Mouse (Mus musculus): ENCODE measurements around the gene Dut. TPM values are rescaled to one million over a fixed set of nuclear protein-coding genes. Genes with fewer than 3 reads are reported as not detected.

Gene Dut
- polyA plus RNA-seq, 1 experiment = 186 TPM

GRCm38 (mm10) chr2:125248256-125248655 lies 1.3 kb downstream of the Dut start:
- TF ChIP-seq GATA1 (IDR thresholded peaks at IDR 0.05; ENCODE audit: low read length) = no peak

- TF ChIP-seq GATA1 (IDR thresholded peaks at IDR 0.05; ENCODE audit: low read length) = no peak
These were observed 2.3 kb downstream of the Dut start for GRCm38 (mm10) chr2:125249339-125249738.

DNA sequence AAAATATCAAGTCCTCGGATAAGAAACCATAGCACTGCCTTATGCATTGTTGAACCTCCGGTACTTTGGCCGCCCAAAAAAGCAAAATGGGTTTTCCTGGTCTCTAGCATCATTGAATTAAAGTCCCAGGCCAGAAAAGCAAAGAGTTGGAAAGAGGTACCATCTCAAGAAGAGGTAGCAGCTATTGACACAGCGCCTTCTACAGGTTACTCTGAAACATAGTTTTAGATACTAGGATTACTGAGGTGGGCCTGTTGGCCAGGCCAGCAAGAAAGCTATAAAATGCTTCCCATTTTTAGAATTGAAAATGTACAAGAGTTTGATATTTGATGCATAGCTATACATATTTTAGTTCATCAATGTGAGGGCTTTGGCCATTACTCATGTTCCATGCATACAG lies 2.9 kb downstream of the Dut start:
- no peak for TF ChIP-seq GATA1 (IDR thresholded peaks at IDR 0.05; ENCODE audit: low read length)

- no peak for TF ChIP-seq GATA1 (IDR thresholded peaks at IDR 0.05; ENCODE audit: low read length)
These were observed 4.8 kb downstream of the Dut start for GRCm38 (mm10) chr2:125251781-125252180.

DNA sequence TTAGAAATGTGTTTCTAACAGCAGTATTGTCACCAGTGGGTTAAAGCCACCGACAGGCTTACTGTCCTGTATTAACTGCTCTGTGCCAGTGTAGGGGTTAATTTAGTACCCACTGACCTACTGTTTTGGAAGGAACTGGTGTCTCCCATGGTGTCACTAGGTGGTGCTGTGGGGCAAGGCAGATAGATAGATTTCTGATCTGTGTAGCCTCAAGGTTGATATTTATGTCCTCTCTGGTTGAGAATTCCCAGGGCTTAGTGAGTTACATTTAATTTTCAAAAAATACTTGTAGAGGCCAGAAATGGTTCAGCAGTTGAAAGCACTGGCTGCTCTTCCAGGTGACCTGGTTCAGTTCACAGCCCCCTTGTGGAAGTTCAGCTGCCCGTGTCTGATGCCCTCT lies 5.3 kb downstream of the Dut start:
- TF ChIP-seq GATA1 (IDR thresholded peaks at IDR 0.05; ENCODE audit: low read length) = no peak

- TF ChIP-seq GATA1 (IDR thresholded peaks at IDR 0.05; ENCODE audit: low read length) = no peak
These were observed 6.7 kb downstream of the Dut start for GRCm38 (mm10) chr2:125253699-125254098.

- TF ChIP-seq GATA1 (IDR thresholded peaks at IDR 0.05; ENCODE audit: low read length) = no peak
These were observed 7.6 kb downstream of the Dut start for GRCm38 (mm10) chr2:125254630-125255029.

GRCm38 (mm10) chr2:125255886-125256285 lies 8.9 kb downstream of the Dut start:
- no peak for TF ChIP-seq GATA1 (IDR thresholded peaks at IDR 0.05; ENCODE audit: low read length)

- no peak for TF ChIP-seq GATA1 (IDR thresholded peaks at IDR 0.05; ENCODE audit: low read length)
These were observed 12.5 kb downstream of the Dut start for GRCm38 (mm10) chr2:125259230-125260120.

- no peak for TF ChIP-seq GATA1 (IDR thresholded peaks at IDR 0.05; ENCODE audit: low read length)
These were observed 13.3 kb downstream of the Dut start for GRCm38 (mm10) chr2:125260326-125260725.

DNA sequence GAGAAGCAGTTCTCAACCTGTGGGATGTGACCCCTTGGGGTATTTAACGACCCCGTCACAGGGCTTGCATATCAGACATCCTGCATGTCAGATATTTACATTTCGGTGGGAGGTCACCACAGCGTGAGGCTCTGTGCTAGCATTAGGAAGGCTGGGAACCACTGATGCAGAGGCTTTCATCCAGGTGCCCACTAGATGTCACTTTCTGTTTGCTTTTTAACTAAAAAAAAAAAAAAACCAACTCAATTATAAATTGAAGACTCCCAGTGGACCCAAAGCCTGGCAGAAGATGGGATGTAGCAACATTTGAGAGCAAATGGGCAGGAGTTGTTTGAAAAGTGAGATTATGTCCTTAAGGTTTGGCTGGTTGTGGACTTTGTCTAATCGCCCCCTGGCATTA lies 16.1 kb downstream of the Dut start:
- no peak for TF ChIP-seq GATA1 (IDR thresholded peaks at IDR 0.05; ENCODE audit: low read length)

DNA sequence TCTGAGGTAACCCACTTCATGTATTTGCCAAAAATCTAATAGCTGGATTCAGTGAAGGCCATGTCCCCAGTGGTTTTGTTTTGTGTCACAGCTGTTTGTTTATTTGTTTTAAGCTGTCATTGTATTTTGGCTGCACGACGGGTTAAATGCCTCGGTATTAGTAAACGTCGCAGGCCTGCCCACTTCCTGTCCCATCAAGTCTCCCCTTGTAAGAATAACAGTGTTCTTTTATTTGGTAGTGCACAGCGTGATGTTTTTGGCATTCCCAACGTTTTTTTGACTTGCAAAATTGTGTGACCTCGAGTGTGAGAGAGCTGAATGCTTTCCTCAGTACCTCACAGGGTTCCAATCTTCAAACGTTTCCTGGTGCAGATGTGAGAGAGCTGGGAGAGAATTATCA lies 16.8 kb downstream of the Dut start:
- TF ChIP-seq GATA1 (IDR thresholded peaks at IDR 0.05; ENCODE audit: low read length) = no peak

- no peak for TF ChIP-seq GATA1 (IDR thresholded peaks at IDR 0.05; ENCODE audit: low read length)
These were observed 21.9 kb downstream of the Dut start for GRCm38 (mm10) chr2:125268876-125269275.

DNA sequence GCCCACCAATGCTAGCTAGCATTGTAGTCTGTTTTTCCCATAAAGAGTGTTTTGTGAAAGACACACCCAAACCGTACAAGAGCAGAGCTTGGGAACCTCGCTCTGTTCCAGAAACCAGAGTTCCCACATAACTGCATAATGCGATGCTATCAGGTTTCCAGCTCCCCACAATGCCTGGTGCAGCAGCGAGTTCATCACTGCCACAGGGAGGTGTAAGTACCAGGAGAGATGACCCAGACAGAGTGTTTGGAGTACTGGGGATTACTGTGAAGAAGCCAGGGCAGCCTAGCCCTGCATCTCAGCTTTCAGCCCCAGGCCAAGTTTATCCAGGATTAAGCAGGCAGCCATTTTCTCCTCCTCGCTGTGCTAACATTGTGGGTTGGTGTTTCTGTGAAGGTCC lies 28.6 kb downstream of the Dut start:
- TF ChIP-seq GATA1 (IDR thresholded peaks at IDR 0.05; ENCODE audit: low read length) = no peak

GRCm38 (mm10) chr2:125276692-125277091 lies 29.7 kb downstream of the Dut start:
- TF ChIP-seq GATA1 (IDR thresholded peaks at IDR 0.05; ENCODE audit: low read length) = no peak

- no peak for TF ChIP-seq GATA1 (IDR thresholded peaks at IDR 0.05; ENCODE audit: low read length)
These were observed 31.5 kb downstream of the Dut start for GRCm38 (mm10) chr2:125278474-125278873.
